Mouse (Mus musculus) CH12.LX (cell line): ENCODE results near the gene Tfap2a. TPM values are rescaled to one million over a fixed set of nuclear protein-coding genes. Genes with fewer than 3 reads are reported as not detected.
A peak's percentile ranks its signal among the peaks of the same experiment; 100 is the strongest.

ENCODE experiments used
- DNase-seq: peaks from one replicate; pipeline ENCODE4 v3.0.0-alpha.2; 2013; ENCODE audit errors: extremely low read depth
- H3K27ac ChIP-seq: 2 replicates; pipeline ENCODE4 v1.5.1; 2012; ENCODE audit warnings: low read depth, mild to moderate bottlenecking, control low read depth, moderate library complexity; ENCODE audit not compliant: insufficient read depth
- H3K27me3 ChIP-seq: replicated peaks from 2 replicates; pipeline ENCODE3; 2012; ENCODE audit warnings: inconsistent platforms
- H3K36me3 ChIP-seq, 2 experiments: replicated peaks in 1 of 2; 2 replicates each; pipeline versions ENCODE3 to v1.6.1; 2012; ENCODE audit warnings: inconsistent platforms in 1 of 2, low read length in 1 of 2, mild to moderate bottlenecking in 1 of 2, mixed read lengths in 1 of 2, moderate library complexity in 1 of 2; ENCODE audit not compliant: control insufficient read depth in 1 of 2, insufficient read depth in 1 of 2
- H3K4me1 ChIP-seq, 2 experiments: 2 replicates each; pipeline ENCODE4 v1.6.1; 2012; ENCODE audit warnings: inconsistent platforms in 1 of 2, moderate library complexity in 1 of 2; ENCODE audit not compliant: insufficient read depth in 2 of 2, control insufficient read depth in 1 of 2
- H3K4me2 ChIP-seq: 2 replicates; pipeline ENCODE4 v1.6.1; 2012; ENCODE audit warnings: low read depth, mild to moderate bottlenecking, control low read depth; ENCODE audit not compliant: poor library complexity, insufficient read depth, severe bottlenecking
- H3K4me3 ChIP-seq, 3 experiments: fragments of 150-350 bp in 1 of 3; sonication (generic) in 1 of 3; replicated peaks in 1 of 3; 2 replicates each; pipeline versions ENCODE3 to v1.5.1; 2011 to 2012; ENCODE audit warnings: low read depth in 2 of 3, low read length in 2 of 3, mild to moderate bottlenecking in 2 of 3, moderate library complexity in 2 of 3, control low read depth in 1 of 3, improper control_type of control experiment in 1 of 3, inconsistent platforms in 1 of 3, mixed read lengths in 1 of 3; ENCODE audit not compliant: poor library complexity in 1 of 3
- H3K79me2 ChIP-seq: replicated peaks from 2 replicates; pipeline ENCODE4 v1.6.1; 2012; ENCODE audit warnings: mild to moderate bottlenecking, moderate library complexity; ENCODE audit not compliant: control insufficient read depth, poor library complexity, insufficient read depth, severe bottlenecking; ENCODE audit errors: extremely low read depth
- H3K9ac ChIP-seq: 2 replicates; pipeline ENCODE4 v1.6.1; 2012; ENCODE audit warnings: low read depth, mild to moderate bottlenecking, control low read depth, moderate library complexity; ENCODE audit not compliant: insufficient read depth
- H3K9me3 ChIP-seq: replicated peaks from 2 replicates; pipeline ENCODE3; 2012; ENCODE audit warnings: low read length, inconsistent platforms, mixed read lengths
- BHLHE40 ChIP-seq: IDR thresholded peaks from 2 replicates; pipeline ENCODE4 v1.6.1; 2011; ENCODE audit warnings: mild to moderate bottlenecking, low read depth, low read length, improper control_type of control experiment
- CHD1 ChIP-seq: IDR thresholded peaks from 2 replicates; pipeline ENCODE4 v1.6.1; 2012; ENCODE audit warnings: low read depth, low read length, improper control_type of control experiment, inconsistent platforms
- CHD2 ChIP-seq: IDR thresholded peaks from 2 replicates; pipeline ENCODE4 v1.6.1; 2011; ENCODE audit warnings: low read length, improper control_type of control experiment
- CTCF ChIP-seq, 2 experiments: IDR thresholded peaks in 1 of 2; conservative IDR thresholded peaks in 1 of 2; 2 replicates each; pipeline ENCODE4 v1.5.1; 2011 to 2012; ENCODE audit warnings: low read depth in 2 of 2, low read length in 2 of 2, improper control_type of control experiment in 1 of 2, inconsistent platforms in 1 of 2, mild to moderate bottlenecking in 1 of 2, moderate library complexity in 1 of 2
- EP300 ChIP-seq: IDR thresholded peaks from 2 replicates; pipeline ENCODE4 v1.6.1; 2011; ENCODE audit warnings: low read length, improper control_type of control experiment
- ETS1 ChIP-seq: conservative IDR thresholded peaks from 2 replicates; pipeline ENCODE4 v1.6.1; 2012; ENCODE audit warnings: low read depth, mild to moderate bottlenecking, inconsistent platforms, low read length, improper control_type of control experiment, moderate library complexity
- HCFC1 ChIP-seq: IDR thresholded peaks from 2 replicates; pipeline ENCODE4 v1.6.1; 2012; ENCODE audit warnings: low read depth, mild to moderate bottlenecking, inconsistent platforms, low read length, improper control_type of control experiment
- IRF4 ChIP-seq: IDR thresholded peaks from 2 replicates; pipeline ENCODE4 v1.6.1; 2014; ENCODE audit warnings: low read depth, mild to moderate bottlenecking, inconsistent platforms, low read length, improper control_type of control experiment
- JUN ChIP-seq: IDR thresholded peaks from 2 replicates; pipeline ENCODE4 v1.6.1; 2011; ENCODE audit warnings: low read depth, mild to moderate bottlenecking, low read length, improper control_type of control experiment, moderate library complexity; ENCODE audit not compliant: insufficient read depth
- KAT2A ChIP-seq: IDR thresholded peaks from 2 replicates; pipeline ENCODE4 v1.6.1; 2012; ENCODE audit warnings: low read length, improper control_type of control experiment, inconsistent platforms; ENCODE audit not compliant: insufficient replicate concordance
- MAFK ChIP-seq: IDR thresholded peaks from 2 replicates; pipeline ENCODE4 v1.6.1; 2011; ENCODE audit warnings: low read length, improper control_type of control experiment; ENCODE audit not compliant: insufficient replicate concordance
- MAX ChIP-seq: IDR thresholded peaks from 2 replicates; pipeline ENCODE4 v1.6.1; 2011; ENCODE audit warnings: low read length, improper control_type of control experiment
- MAZ ChIP-seq: IDR thresholded peaks from 2 replicates; pipeline ENCODE4 v1.6.1; 2012; ENCODE audit warnings: low read depth, mild to moderate bottlenecking, inconsistent platforms, low read length, improper control_type of control experiment, moderate library complexity
- MYC ChIP-seq: IDR thresholded peaks from 2 replicates; pipeline ENCODE4 v1.6.1; 2011; ENCODE audit warnings: low read depth, mild to moderate bottlenecking, improper control_type of control experiment, low read length
- NRF1 ChIP-seq: IDR thresholded peaks from 2 replicates; pipeline ENCODE4 v1.6.1; 2014; ENCODE audit warnings: low read depth, mild to moderate bottlenecking, inconsistent platforms, low read length, improper control_type of control experiment, moderate library complexity
- PAX5 ChIP-seq: IDR thresholded peaks from 2 replicates; pipeline ENCODE4 v1.6.1; 2012; ENCODE audit warnings: low read length, inconsistent platforms, mixed read lengths
- RAD21 ChIP-seq: IDR thresholded peaks from 2 replicates; pipeline ENCODE4 v1.6.1; 2011; ENCODE audit warnings: low read depth, mild to moderate bottlenecking, low read length, improper control_type of control experiment, moderate library complexity
- TBP ChIP-seq: conservative IDR thresholded peaks from 2 replicates; pipeline ENCODE4 v1.6.1; 2011; ENCODE audit warnings: low read depth, low read length, improper control_type of control experiment
- TCF12 ChIP-seq: IDR thresholded peaks from 2 replicates; pipeline ENCODE4 v1.6.1; 2014; ENCODE audit warnings: low read depth, mild to moderate bottlenecking, inconsistent platforms, low read length, improper control_type of control experiment
- UBTF ChIP-seq: IDR thresholded peaks from 2 replicates; pipeline ENCODE4 v1.6.1; 2012; ENCODE audit warnings: low read depth, mild to moderate bottlenecking, inconsistent platforms, low read length, improper control_type of control experiment, moderate library complexity
- USF1 ChIP-seq: IDR thresholded peaks from 2 replicates; pipeline ENCODE4 v1.6.1; 2014; ENCODE audit warnings: low read depth, mild to moderate bottlenecking, inconsistent platforms, low read length, improper control_type of control experiment
- USF2 ChIP-seq: conservative IDR thresholded peaks from 2 replicates; pipeline ENCODE4 v1.6.1; 2011; ENCODE audit warnings: low read depth, low read length, improper control_type of control experiment
- ZMIZ1 ChIP-seq: IDR thresholded peaks from 2 replicates; pipeline ENCODE4 v1.6.1; 2012; ENCODE audit warnings: low read depth, mild to moderate bottlenecking, inconsistent platforms, low read length, improper control_type of control experiment
- dilution Hi-C: fragments of 300-500 bp; cut with MboI; formaldehyde crosslinking; loops from 2 replicates; pipeline ENCODE4 v1.14.3; 2020; ENCODE audit warnings: low sequenced_read_pairs; ENCODE audit not compliant: extremely low pct_unique_long_range_greater_than_20kb, extremely low pct_ligation_motif_present
- in situ Hi-C: fragments of 300-500 bp; cut with MboI; formaldehyde crosslinking; loops from 3 replicates; pipeline ENCODE4 v1.14.3; 2019; ENCODE audit warnings: low sequenced_read_pairs, low pct_ligation_motif_present, low pct_unique_long_range_greater_than_20kb, mixed read lengths
- polyA plus RNA-seq: library from polyadenylated mRNA; unstranded; fragments of >175 nt; gene quantifications from 2 replicates; pipeline ENCODE4 v1.2.1, GENCODE M21; 2012; ENCODE audit warnings: low read depth; ENCODE audit not compliant: insufficient read length
- total RNA-seq, 2 experiments: library from RNA; depleted of rRNA; stranded (reverse); fragments of 300-350 nt in 1 of 2; fragments of >200 nt in 1 of 2; gene quantifications; 2 replicates each; pipeline ENCODE4 v1.2.3; 2012 to 2014

Gene Tfap2a
- total RNA-seq (2012; rRNA removed): not detected in 2 replicates
- not detected in 2 replicates for total RNA-seq (2014; rRNA removed)
- not detected in 2 replicates for polyA plus RNA-seq

DNA sequence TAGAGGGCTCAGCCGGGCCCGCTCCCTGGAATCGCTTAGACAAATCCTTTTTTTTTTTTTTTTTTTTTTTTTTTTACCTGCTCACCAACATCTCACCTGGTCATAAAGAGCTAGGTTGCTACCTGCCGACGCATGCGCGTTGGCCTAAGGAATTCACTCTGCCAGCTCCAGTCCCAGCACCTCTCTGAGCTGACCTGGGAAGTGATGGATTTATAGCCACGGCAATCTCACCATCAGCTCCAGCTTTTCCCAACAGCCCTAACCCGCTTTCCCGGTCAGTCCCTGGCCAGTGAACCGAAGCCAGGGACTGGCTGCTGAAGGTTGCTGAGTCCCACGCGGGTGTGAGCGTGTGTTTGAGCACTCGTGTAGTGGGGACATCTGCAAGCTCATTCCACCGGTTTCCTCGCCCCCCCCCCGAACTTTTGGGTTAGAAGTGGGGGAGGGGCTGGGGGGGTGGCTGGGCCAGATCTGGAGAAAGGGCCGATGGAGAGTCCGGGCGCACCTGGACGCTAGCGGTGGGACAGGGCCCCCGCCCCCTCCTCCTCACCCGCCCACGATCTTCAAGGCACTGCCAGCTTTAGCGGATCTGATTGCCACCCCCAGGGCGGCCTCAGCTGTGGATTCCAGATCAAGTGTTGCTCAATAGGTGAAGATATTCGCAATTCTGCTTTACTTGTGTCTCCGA, at the start of gene Tfap2a:
Gene Tfap2a, minus strand, starts transcription at position 181 of the 685 bp plus-strand sequence.
- in situ Hi-C loops: no loop called here
- no peaks in the 10 kb centered on the region for H3K36me3 ChIP-seq
- H3K79me2 ChIP-seq: no peaks in the 10 kb centered on the region
- H3K9me3 ChIP-seq: peaks cover 30% of the 10 kb centered on the region
- no peaks in the 10 kb centered on the region for H3K27me3 ChIP-seq
- no peak within 1 kb of the TSS for H3K9ac ChIP-seq
- no peak within 1 kb of the TSS for H3K4me2 ChIP-seq
- no peak within 1 kb of the TSS for H3K27ac ChIP-seq
- H3K4me3 ChIP-seq: no peak within 1 kb of the TSS
- no peaks in the 10 kb centered on the region for H3K4me1 ChIP-seq
- TF ChIP-seq MAFK (no peak), USF2 (no peak), HCFC1 (no peak), TBP (no peak), BHLHE40 (no peak), CHD1 (no peak), MAZ (no peak), NRF1 (no peak), UBTF (no peak), ZMIZ1 (no peak), RAD21 (no peak), EP300 (no peak), PAX5 (no peak), IRF4 (no peak)
- dilution Hi-C loops: no loop called here
- DNase-seq: no peak

DNA sequence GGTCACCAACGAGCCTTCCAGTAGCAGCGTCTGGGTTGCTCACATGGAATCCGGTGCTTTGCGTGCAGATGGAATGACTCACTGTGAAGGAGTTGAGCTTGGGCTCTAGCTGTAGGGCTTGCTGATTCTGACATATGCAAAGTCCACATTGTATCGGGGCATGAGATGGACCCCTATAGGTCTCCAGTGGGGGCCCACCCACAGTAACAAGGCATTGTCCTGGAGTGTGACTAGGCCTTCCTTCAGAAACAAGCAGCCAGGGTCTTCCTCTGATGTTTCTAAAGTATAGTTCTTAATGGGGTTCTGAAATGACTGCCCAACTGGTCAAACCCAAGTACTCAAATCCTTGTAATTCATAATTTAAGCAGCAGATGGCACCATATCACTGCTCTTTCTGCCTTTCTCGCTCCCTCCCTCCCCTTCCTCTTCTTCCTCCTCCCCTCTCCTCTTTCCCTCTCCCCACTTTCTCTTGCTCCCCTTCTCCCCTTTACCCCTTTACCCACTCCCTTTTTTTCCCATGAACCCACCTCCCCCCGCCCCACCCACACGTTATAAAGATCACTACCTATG, 46.1 kb upstream of the Tfap2a start:
- no peak for TF ChIP-seq HCFC1
- no peak for TF ChIP-seq MAFK
- no peak for TF ChIP-seq MYC
- no peak for TF ChIP-seq NRF1
- TF ChIP-seq RAD21: peak; percentile 63
- TF ChIP-seq KAT2A: no peak
- TF ChIP-seq CTCF (conservative IDR thresholded peaks at IDR 0.05 in 1 of 2, IDR thresholded peaks at IDR 0.05 in 1 of 2; ENCODE audit: low read depth in 2 of 2, low read length in 2 of 2): peak; percentile 64 to 66
- no peak for TF ChIP-seq IRF4
- no peak for TF ChIP-seq CHD2
- TF ChIP-seq JUN: no peak
- no peak for TF ChIP-seq ETS1
- TF ChIP-seq MAZ: no peak
- TF ChIP-seq MAX: no peak
- TF ChIP-seq USF1: no peak
- TF ChIP-seq TCF12: no peak
- TF ChIP-seq, all 38 proteins: peak for 2
- H3K4me2 ChIP-seq: no peak overlapping the region
- no peaks in the 10 kb centered on the region for H3K9me3 ChIP-seq
- in situ Hi-C loops (no loop called here), dilution Hi-C loops (no loop called here)
- no peaks in the 10 kb centered on the region for H3K4me1 ChIP-seq
- H3K27ac ChIP-seq: no peak overlapping the region
- H3K36me3 ChIP-seq: no peaks in the 10 kb centered on the region
- no peak overlapping the region for H3K9ac ChIP-seq
- H3K79me2 ChIP-seq: no peaks in the 10 kb centered on the region
- no peak overlapping the region for H3K4me3 ChIP-seq
- no peaks in the 10 kb centered on the region for H3K27me3 ChIP-seq
- DNase-seq: peak; percentile 44
